Mouse (Mus musculus) heart, embryonic 13.5 days (tissue): ENCODE measurements at regions not wholly inside any gene's neighbourhood (a gene's known extent, or its start where the extent isn't known, plus 50 kb on each side); places are given as distances from the start of the nearest gene placed in this dataset.

ENCODE experiments used
- ATAC-seq: fragments of 200-750 bp; cut with Nextera tagmentation; 2 replicates; pipeline ENCODE4 v1.8.0; 2017; ENCODE audit warnings: moderate TSS enrichment; ENCODE audit not compliant: insufficient number of reproducible peaks, low FRiP score, low TSS enrichment; ENCODE audit errors: extremely low read depth
- H3K27ac ChIP-seq: fragments of 300-500 bp; sonication (generic); replicated peaks from 2 replicates; pipeline ENCODE4 v1.5.1; 2015; ENCODE audit warnings: moderate library complexity, mild to moderate bottlenecking, inconsistent platforms
- H3K27me3 ChIP-seq: fragments of 300-500 bp; sonication (generic); replicated peaks from 2 replicates; pipeline ENCODE4 v1.6.1; 2015; ENCODE audit warnings: mild to moderate bottlenecking, inconsistent platforms
- H3K36me3 ChIP-seq: fragments of 300-500 bp; sonication (generic); 2 replicates; pipeline ENCODE4 v1.6.1; 2015; ENCODE audit warnings: mild to moderate bottlenecking, inconsistent platforms
- H3K4me1 ChIP-seq: fragments of 300-500 bp; sonication (generic); 2 replicates; pipeline ENCODE4 v1.6.1; 2015; ENCODE audit warnings: inconsistent platforms
- H3K4me2 ChIP-seq: fragments of 300-500 bp; sonication (generic); 2 replicates; pipeline ENCODE4 v1.6.1; 2015; ENCODE audit warnings: inconsistent platforms, mild to moderate bottlenecking, moderate library complexity
- H3K4me3 ChIP-seq: fragments of 300-500 bp; sonication (generic); 2 replicates; pipeline ENCODE4 v1.5.1; 2015; ENCODE audit warnings: moderate library complexity, mild to moderate bottlenecking, inconsistent platforms
- H3K9ac ChIP-seq: fragments of 300-500 bp; sonication (generic); 2 replicates; pipeline ENCODE4 v1.6.1; 2015; ENCODE audit warnings: inconsistent platforms, mild to moderate bottlenecking, moderate library complexity
- H3K9me3 ChIP-seq: fragments of 300-500 bp; sonication (generic); 2 replicates; pipeline ENCODE4 v1.6.1; 2016; ENCODE audit warnings: inconsistent platforms
- whole genome bisulfite sequencing: fragments of 180-500 bp; shearing (Covaris S2); methylation state at CpG from one replicate; pipeline ENCODE4 v1.1.7; 2015; ENCODE audit warnings: mixed read lengths; 5-methylcytosine and 5-hydroxymethylcytosine counted together

DNA sequence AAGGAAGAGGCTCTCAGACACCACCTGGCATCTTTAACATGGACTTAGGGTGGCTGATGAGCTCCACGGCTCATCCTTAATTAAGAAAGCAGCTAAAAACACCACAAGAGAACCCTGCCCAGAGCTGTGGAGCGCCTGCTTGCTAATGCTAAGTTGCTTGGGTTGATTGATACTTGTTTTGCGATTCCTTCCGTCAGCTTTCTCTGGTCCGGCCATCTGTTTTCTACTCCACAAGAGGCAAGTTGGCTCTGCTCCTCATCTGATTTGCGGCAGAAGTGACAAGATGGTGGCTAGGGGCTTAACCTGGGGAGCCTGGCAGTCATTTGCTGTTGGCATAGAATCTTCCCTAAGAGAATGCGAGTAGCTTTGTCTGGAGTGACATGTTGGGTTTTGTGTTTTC is 891.6 kb upstream of the Fam160b2 start:
- Histone ChIP-seq H3K9me3 (no peaks in the 10 kb centered on the region), H3K27me3 (no peaks in the 10 kb centered on the region), H3K27ac (no peak overlapping the region), H3K9ac (no peak overlapping the region), H3K36me3 (no peaks in the 10 kb centered on the region), H3K4me2 (no peak overlapping the region), H3K4me1 (0 out of 2 replicates have a peak, but pooled peaks cover 2% of the 10 kb centered on the region), H3K4me3 (no peak overlapping the region)
- 67% methylated on average over 7 of the region's 7 CpGs for WGBS
- ATAC-seq, result no peak

DNA sequence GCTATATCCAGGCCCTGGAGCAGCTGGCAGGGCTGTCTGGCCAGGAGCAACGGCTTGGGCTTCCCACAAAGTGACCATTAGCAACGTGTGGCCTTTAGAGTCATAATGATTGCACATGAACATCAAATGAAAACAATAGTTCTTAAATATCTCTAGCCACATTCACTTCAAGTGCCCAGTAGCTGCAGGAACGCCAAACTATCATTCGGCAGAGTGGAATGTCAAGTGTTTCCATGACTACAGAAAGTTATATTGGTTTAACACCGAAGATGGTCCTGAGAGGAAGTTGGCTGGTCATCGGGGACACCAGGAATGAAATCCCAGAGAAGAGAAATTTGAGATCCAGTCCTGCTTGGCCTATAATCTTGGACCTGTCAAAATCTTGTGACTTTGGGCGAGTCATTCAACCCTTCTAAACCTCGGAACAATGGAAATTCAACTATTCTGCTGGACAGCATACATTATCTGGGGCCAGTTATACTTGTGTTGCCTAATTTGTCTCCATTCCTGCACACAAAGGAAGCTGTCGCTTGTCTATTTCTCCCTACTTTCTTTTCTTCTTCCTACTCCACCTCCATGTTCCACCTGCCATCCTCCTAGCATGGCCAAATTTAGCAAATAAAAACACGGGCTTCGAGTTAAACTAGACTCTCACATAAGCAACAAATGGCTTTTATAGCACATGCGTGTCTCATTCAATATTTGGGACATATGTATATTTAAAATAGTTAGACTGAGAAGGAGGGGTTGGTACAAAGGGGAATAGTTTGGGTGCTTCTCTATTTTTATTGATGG is 886.7 kb upstream of the Fam160b2 start:
- H3K27me3 ChIP-seq, result no peaks in the 10 kb centered on the region
- no peaks in the 10 kb centered on the region for H3K9me3 ChIP-seq
- H3K4me1 ChIP-seq, result 0 out of 2 replicates have a peak, but pooled peaks cover 2% of the 10 kb centered on the region
- no peaks in the 10 kb centered on the region for H3K36me3 ChIP-seq
- H3K4me2 ChIP-seq, result no peak overlapping the region
- no peak overlapping the region for H3K27ac ChIP-seq
- H3K9ac ChIP-seq, result no peak overlapping the region
- ATAC-seq, result no peak
- WGBS, result 71% methylated on average over 12 of the region's 12 CpGs
- H3K4me3 ChIP-seq, result no peak overlapping the region

DNA sequence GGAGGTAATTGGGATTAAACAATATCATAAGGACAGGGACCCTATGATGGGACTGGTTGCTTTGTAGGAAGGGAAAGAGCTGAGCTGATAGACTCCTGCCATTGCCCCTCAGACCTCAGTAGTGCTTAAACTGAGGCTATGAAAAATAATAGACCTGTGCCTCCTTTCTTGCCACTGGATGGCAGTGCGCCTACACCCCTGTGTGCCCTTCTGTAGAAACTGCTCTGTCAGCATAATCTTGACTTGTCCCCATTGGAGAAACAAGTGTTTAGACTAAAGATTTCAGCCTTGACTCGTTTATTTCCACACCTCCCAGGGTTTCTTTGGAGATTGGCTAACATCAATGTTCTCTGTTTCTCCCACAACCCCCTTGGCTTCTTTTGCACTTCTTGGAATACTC is 876.0 kb upstream of the Fam160b2 start:
- no peak overlapping the region for H3K27ac ChIP-seq
- ATAC-seq, result no peak
- H3K4me2 ChIP-seq, result no peak overlapping the region
- H3K27me3 ChIP-seq, result no peaks in the 10 kb centered on the region
- no peak overlapping the region for H3K9ac ChIP-seq
- 49% methylated on average over 2 of the region's 2 CpGs for WGBS
- peaks cover 4% of the 10 kb centered on the region; the same call in 1 of the 2 replicates for H3K4me1 ChIP-seq
- no peak overlapping the region for H3K4me3 ChIP-seq
- no peaks in the 10 kb centered on the region for H3K36me3 ChIP-seq
- H3K9me3 ChIP-seq, result no peaks in the 10 kb centered on the region

DNA sequence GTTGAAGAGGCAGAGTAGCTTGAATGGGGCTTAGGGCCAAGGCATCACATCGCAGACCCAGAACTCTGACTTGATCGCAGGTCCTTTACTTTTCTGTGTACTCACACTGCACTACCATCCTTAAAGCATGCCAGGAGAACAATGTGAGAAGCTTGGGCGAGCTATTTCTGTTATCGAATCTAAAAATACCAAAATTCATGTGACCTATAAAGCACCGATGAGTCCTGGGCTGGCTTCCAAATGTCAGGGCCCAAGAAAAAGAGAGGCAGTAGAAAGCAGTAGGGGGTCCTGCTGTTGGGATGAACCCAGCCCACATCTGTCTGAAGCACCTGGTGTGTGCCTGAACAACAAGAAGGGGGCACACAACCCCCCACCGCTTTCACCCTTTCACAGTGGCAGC is 874.3 kb upstream of the Fam160b2 start:
- no peak overlapping the region for H3K27ac ChIP-seq
- peaks cover 4% of the 10 kb centered on the region; the same call in 1 of the 2 replicates for H3K4me1 ChIP-seq
- H3K4me2 ChIP-seq, result no peak overlapping the region
- WGBS, result 39% methylated on average over 6 of the region's 6 CpGs
- no peak overlapping the region for H3K4me3 ChIP-seq
- no peak for ATAC-seq
- no peak overlapping the region for H3K9ac ChIP-seq
- H3K9me3 ChIP-seq, result no peaks in the 10 kb centered on the region
- H3K36me3 ChIP-seq, result no peaks in the 10 kb centered on the region
- no peaks in the 10 kb centered on the region for H3K27me3 ChIP-seq

DNA sequence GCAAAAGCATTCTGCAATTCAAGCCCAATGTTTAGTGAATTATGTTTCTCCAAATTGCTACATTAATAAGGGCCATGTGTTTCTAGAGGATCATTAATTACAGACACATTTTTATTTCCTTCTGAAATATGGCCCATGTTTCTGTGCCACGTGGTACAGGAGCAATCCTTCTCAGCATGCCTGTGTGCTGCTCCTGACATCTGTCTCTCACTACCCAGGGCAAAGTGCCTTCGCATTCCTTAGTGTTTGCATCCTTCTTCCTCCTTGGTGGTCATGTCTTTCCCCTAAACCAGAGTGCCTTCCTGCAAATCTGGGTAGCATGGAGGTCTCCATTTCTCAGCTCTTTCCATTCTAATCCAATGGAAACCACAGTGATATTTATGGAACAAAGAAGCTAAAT is 832.7 kb upstream of the Fam160b2 start:
- Histone ChIP-seq H3K27ac (no peak overlapping the region), H3K9ac (no peak overlapping the region), H3K4me1 (no peaks in the 10 kb centered on the region), H3K4me3 (no peak overlapping the region), H3K9me3 (no peaks in the 10 kb centered on the region), H3K4me2 (no peak overlapping the region), H3K36me3 (no peaks in the 10 kb centered on the region), H3K27me3 (no peaks in the 10 kb centered on the region)
- no peak for ATAC-seq
- WGBS, result 66% methylated on average over 2 of the region's 2 CpGs
